Mouse (Mus musculus): Measurements from ENCODE around the gene Cd300lg. TPM values are rescaled to one million over a fixed set of nuclear protein-coding genes. Genes with fewer than 3 reads are reported as not detected.

The Cd300lg gene
- total and polyA plus RNA-seq, 3 experiments, result not detected

- Histone ChIP-seq H3K4me3 (replicated peaks in 1 of 3; ENCODE audit: low read depth in 2 of 3, low read length in 2 of 3, poor library complexity in 1 of 3) (peak overlapping the region; percentile 35 to 63 (median 36)), H3K27ac (ENCODE audit: insufficient read depth, low read depth) (no peak overlapping the region), H3K9ac (ENCODE audit: insufficient read depth, low read depth) (peak overlapping the region; percentile 2; the same call in 1 of the 2 replicates), H3K27me3 (replicated peaks) (peaks cover 79% of the 10 kb centered on the region), H3K79me2 (replicated peaks; ENCODE audit: control insufficient read depth, extremely low read depth, insufficient read depth, poor library complexity, severe bottlenecking) (no peaks in the 10 kb centered on the region), H3K4me1 (ENCODE audit: control insufficient read depth in 1 of 2, insufficient read depth in 2 of 2) (peaks cover 3 to 31% of the 10 kb centered on the region in 2 experiments; a peak in 3 of 4 replicates), H3K36me3 (replicated peaks in 1 of 2; ENCODE audit: control insufficient read depth in 1 of 2, insufficient read depth in 1 of 2, low read length in 1 of 2) (no peaks in the 10 kb centered on the region), H3K9me3 (replicated peaks; ENCODE audit: low read length) (peaks cover 18% of the 10 kb centered on the region), H3K4me2 (ENCODE audit: insufficient read depth, low read depth, poor library complexity, severe bottlenecking) (peak overlapping the region; percentile 98)
- dilution Hi-C loops (cut with MboI; ENCODE audit: extremely low pct_ligation_motif_present, extremely low pct_unique_long_range_greater_than_20kb, low sequenced_read_pairs) (no loop called here), in situ Hi-C loops (cut with MboI; ENCODE audit: low pct_ligation_motif_present, low pct_unique_long_range_greater_than_20kb, low sequenced_read_pairs) (no loop called here)
- DNase-seq (ENCODE audit: extremely low read depth), result peak; percentile 77
- TF ChIP-seq JUND (conservative IDR thresholded peaks at IDR 0.05; ENCODE audit: low read depth, low read length), result peak; percentile 61; the same call in 1 of the 2 replicates
- no peak for TF ChIP-seq ZC3H11A (IDR thresholded peaks at IDR 0.05; ENCODE audit: low read depth, low read length)
- TF ChIP-seq POLR2AphosphoS2 (IDR thresholded peaks at IDR 0.05; ENCODE audit: low read depth, low read length), result no peak
- TF ChIP-seq NRF1 (IDR thresholded peaks at IDR 0.05; ENCODE audit: low read depth, low read length), result peak; percentile 45
- no peak for TF ChIP-seq TBP (conservative IDR thresholded peaks at IDR 0.05; ENCODE audit: low read depth, low read length)
- TF ChIP-seq CHD2 (IDR thresholded peaks at IDR 0.05; ENCODE audit: low read length), result peak; percentile 83
- no peak for TF ChIP-seq SMC3 (IDR thresholded peaks at IDR 0.05; ENCODE audit: low read depth, low read length)
- peak; percentile 37; the same call in 1 of the 2 replicates for TF ChIP-seq ETS1 (conservative IDR thresholded peaks at IDR 0.05; ENCODE audit: low read depth, low read length)
- no peak for TF ChIP-seq CTCF (conservative IDR thresholded peaks at IDR 0.05 in 1 of 2, IDR thresholded peaks at IDR 0.05 in 1 of 2; ENCODE audit: low read depth in 2 of 2, low read length in 2 of 2)
- peak; percentile 68 for TF ChIP-seq EP300 (IDR thresholded peaks at IDR 0.05; ENCODE audit: low read length)
- peak; percentile 96 for TF ChIP-seq MAZ (IDR thresholded peaks at IDR 0.05; ENCODE audit: low read depth, low read length)
- TF ChIP-seq UBTF (IDR thresholded peaks at IDR 0.05; ENCODE audit: low read depth, low read length), result no peak
- no peak for TF ChIP-seq ZKSCAN1 (IDR thresholded peaks at IDR 0.05; ENCODE audit: borderline replicate concordance, low read depth, low read length)
- TF ChIP-seq RAD21 (IDR thresholded peaks at IDR 0.05; ENCODE audit: low read depth, low read length), result no peak
- TF ChIP-seq USF1 (IDR thresholded peaks at IDR 0.05; ENCODE audit: low read depth, low read length), result no peak
- 0 out of 2 replicates have a peak, but pooled peaks have one; percentile 59 for TF ChIP-seq MXI1 (IDR thresholded peaks at IDR 0.05; ENCODE audit: low read depth, low read length)
- peak; percentile 62; the same call in 1 of the 2 replicates for TF ChIP-seq TCF12 (IDR thresholded peaks at IDR 0.05; ENCODE audit: low read depth, low read length)
- TF ChIP-seq CHD1 (IDR thresholded peaks at IDR 0.05; ENCODE audit: low read depth, low read length), result no peak
- TF ChIP-seq MAFK (IDR thresholded peaks at IDR 0.05; ENCODE audit: insufficient replicate concordance, low read length), result no peak
- peak; percentile 90 for TF ChIP-seq SIN3A (IDR thresholded peaks at IDR 0.05; ENCODE audit: low read length)
- TF ChIP-seq ELF1 (IDR thresholded peaks at IDR 0.05; ENCODE audit: low read depth, low read length), result 0 out of 2 replicates have a peak, but pooled peaks have one; percentile 13
- TF ChIP-seq MYC (IDR thresholded peaks at IDR 0.05; ENCODE audit: low read depth, low read length), result no peak
- TF ChIP-seq GABPA (IDR thresholded peaks at IDR 0.05; ENCODE audit: insufficient replicate concordance, low read depth, low read length), result no peak
- peak; percentile 37; the same call in 1 of the 2 replicates for TF ChIP-seq JUN (IDR thresholded peaks at IDR 0.05; ENCODE audit: insufficient read depth, low read depth, low read length)
- peak; percentile 24 for TF ChIP-seq HCFC1 (IDR thresholded peaks at IDR 0.05; ENCODE audit: low read depth, low read length)
- 0 out of 2 replicates have a peak, but pooled peaks have one; percentile 56 for TF ChIP-seq RCOR1 (conservative IDR thresholded peaks at IDR 0.05; ENCODE audit: low read depth, low read length)
- TF ChIP-seq BHLHE40 (IDR thresholded peaks at IDR 0.05; ENCODE audit: low read depth, low read length), result peak; percentile 78
- peak; percentile 93 for TF ChIP-seq IRF4 (IDR thresholded peaks at IDR 0.05; ENCODE audit: low read depth, low read length)
- TF ChIP-seq MEF2A (IDR thresholded peaks at IDR 0.05; ENCODE audit: borderline replicate concordance, low read depth, low read length), result peak; percentile 39
- no peak for TF ChIP-seq NELFE (IDR thresholded peaks at IDR 0.05; ENCODE audit: low read depth, low read length)
- TF ChIP-seq E2F4 (IDR thresholded peaks at IDR 0.05; ENCODE audit: insufficient replicate concordance, low read depth, low read length), result 0 out of 2 replicates have a peak, but pooled peaks have one; percentile 65
- TF ChIP-seq MAX (IDR thresholded peaks at IDR 0.05; ENCODE audit: low read length), result peak; percentile 57; the same call in 1 of the 2 replicates
- no peak for TF ChIP-seq USF2 (conservative IDR thresholded peaks at IDR 0.05; ENCODE audit: low read depth, low read length)
- 0 out of 2 replicates have a peak, but pooled peaks have one; percentile 59 for TF ChIP-seq ZMIZ1 (IDR thresholded peaks at IDR 0.05; ENCODE audit: low read depth, low read length)
- TF ChIP-seq KAT2A (IDR thresholded peaks at IDR 0.05; ENCODE audit: insufficient replicate concordance, low read length), result 0 out of 2 replicates have a peak, but pooled peaks have one; percentile 36
- no peak for TF ChIP-seq PAX5 (IDR thresholded peaks at IDR 0.05; ENCODE audit: low read length)
- TF ChIP-seq ZNF384 (IDR thresholded peaks at IDR 0.05; ENCODE audit: low read depth, low read length), result no peak
- TF ChIP-seq POLR2A (IDR thresholded peaks at IDR 0.05; ENCODE audit: low read depth, low read length), result peak; percentile 20; the same call in 1 of the 2 replicates
Measured at GRCm38 (mm10) chr11:102087081-102087751, 45.9 kb downstream of the Cd300lg start.
